ENCODE assay signal across 8 mouse cellular contexts in the genomic region with DNA sequence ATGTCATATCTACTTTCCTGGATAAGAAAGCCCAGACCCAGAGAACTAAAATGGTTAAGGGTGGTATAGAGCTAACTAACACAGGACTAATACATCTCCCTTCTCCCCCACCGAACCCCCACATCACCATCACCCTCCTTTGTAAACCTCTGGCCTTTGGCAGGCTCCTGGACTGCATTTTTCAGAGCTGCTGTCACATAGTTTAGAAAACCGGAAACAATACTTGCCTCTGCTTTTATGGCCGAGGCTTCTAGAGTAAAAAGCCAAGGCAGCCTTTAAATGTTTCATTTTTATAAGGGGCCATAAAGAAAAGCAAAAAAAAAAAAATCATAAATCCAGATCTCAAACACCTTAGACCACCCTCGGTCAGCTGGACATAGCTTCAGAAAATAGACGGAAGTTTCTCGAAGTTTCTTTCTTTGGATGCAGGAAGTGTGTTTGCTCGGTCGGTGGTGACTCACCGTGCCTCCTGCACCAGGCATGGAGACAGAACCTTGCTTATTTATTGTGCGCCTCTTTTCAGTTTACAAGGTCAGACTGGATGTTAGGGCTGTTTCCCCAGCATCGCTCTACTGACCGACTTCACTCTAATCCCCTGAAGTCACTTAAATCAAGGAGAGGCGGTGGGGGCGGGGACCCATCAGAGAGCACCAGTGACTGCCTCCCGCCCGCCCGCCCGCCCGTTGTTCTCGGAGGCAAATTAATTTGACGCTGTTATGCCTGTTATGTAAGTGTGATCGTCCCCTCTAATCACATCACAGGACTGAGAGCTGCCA.
DNase-seq lines count a peak whose midpoint lies in the region; ATAC-seq lines count a peak whose summit lies in the region.

No protein-coding gene starts in this region.

- ATAC-seq in forebrain, embryonic 11.5 days (replicated peaks; ENCODE audit: low FRiP score): no peak
- ATAC-seq in liver, embryonic 16.5 days (ENCODE audit: low read depth): no peak
- ATAC-seq in neural tube, embryonic 11.5 days (ENCODE audit: insufficient read depth, low FRiP score, low TSS enrichment): no peak; the same call in 1 of the 2 replicates

- H3K4me1 ChIP-seq in forebrain, embryonic 11.5 days (replicated peaks; ENCODE audit: control insufficient read depth, insufficient read depth, low read length): peaks cover 3% of the 10 kb centered on the region
- H3K4me1 ChIP-seq in liver, embryonic 16.5 days (ENCODE audit: control insufficient read depth, low read depth, low read length): no peaks in the 10 kb centered on the region
- peaks cover 5% of the 10 kb centered on the region; the same call in 1 of the 2 replicates for H3K4me1 ChIP-seq in neural tube, embryonic 11.5 days (ENCODE audit: control insufficient read depth, insufficient read depth, low read length)

- peak overlapping the region; percentile 40; the same call in 1 of the 2 replicates for H3K4me2 ChIP-seq in forebrain, embryonic 11.5 days (ENCODE audit: low read depth, low read length, severe bottlenecking)
- peak overlapping the region; percentile 30 for H3K4me2 ChIP-seq in liver, embryonic 16.5 days (ENCODE audit: low read depth, low read length)
- H3K4me2 ChIP-seq in neural tube, embryonic 11.5 days (ENCODE audit: low read depth): peak overlapping the region; percentile 33

- H3K27me3 ChIP-seq in forebrain, embryonic 11.5 days (ENCODE audit: control insufficient read depth, insufficient read depth, low read length): no peaks in the 10 kb centered on the region
- H3K27me3 ChIP-seq in liver, embryonic 16.5 days (ENCODE audit: control insufficient read depth, insufficient read depth, low read depth, low read length): 0 out of 2 replicates have a peak, but pooled peaks cover 2% of the 10 kb centered on the region
- no peaks in the 10 kb centered on the region for H3K27me3 ChIP-seq in neural tube, embryonic 11.5 days (ENCODE audit: control insufficient read depth, insufficient read depth, low read length)

- no peak overlapping the region for H3K9ac ChIP-seq in forebrain, embryonic 11.5 days (ENCODE audit: low read length)
- H3K9ac ChIP-seq in liver, embryonic 16.5 days (ENCODE audit: low read depth, low read length): no peak overlapping the region
- no peak overlapping the region for H3K9ac ChIP-seq in neural tube, embryonic 11.5 days (ENCODE audit: low read length)

- H3K4me3 ChIP-seq in forebrain, embryonic 11.5 days (ENCODE audit: low read depth, low read length): peak overlapping the region; percentile 6; the same call in 1 of the 2 replicates
- no peak overlapping the region; the same call in 1 of the 2 replicates for H3K4me3 ChIP-seq in liver, embryonic 16.5 days (ENCODE audit: low read depth, low read length)
- H3K4me3 ChIP-seq in neural tube, embryonic 11.5 days (ENCODE audit: low read depth, low read length): no peak overlapping the region

- H3K27ac ChIP-seq in forebrain, embryonic 11.5 days (ENCODE audit: low read depth, low read length): no peak overlapping the region
- no peak overlapping the region for H3K27ac ChIP-seq in liver, embryonic 16.5 days (ENCODE audit: low read length)
- H3K27ac ChIP-seq in neural tube, embryonic 11.5 days (ENCODE audit: low read depth, low read length): no peak overlapping the region

- WGBS in forebrain, embryonic 11.5 days: 17% methylated on average over 22 of the region's 22 CpGs
- 6% methylated on average over 22 of the region's 22 CpGs for WGBS in liver, embryonic 16.5 days (ENCODE audit: insufficient replicate concordance)
- 10% methylated on average over 22 of the region's 22 CpGs for WGBS in neural tube, embryonic 11.5 days

- intact Hi-C loops in heart, postnatal 10 days (cut with DNase I): loop anchor here (2.0 kb wide), 1 partner anchor 170 kb away; no protein-coding TSS in a partner anchor

- H3K36me3 ChIP-seq in forebrain, embryonic 11.5 days (ENCODE audit: control insufficient read depth, insufficient read depth, low read length): no peaks in the 10 kb centered on the region
- H3K36me3 ChIP-seq in liver, embryonic 16.5 days (ENCODE audit: control insufficient read depth, insufficient read depth): no peaks in the 10 kb centered on the region
- no peaks in the 10 kb centered on the region for H3K36me3 ChIP-seq in neural tube, embryonic 11.5 days (ENCODE audit: control insufficient read depth, insufficient read depth, low read length)

- peak; percentile 4 to 7 for DNase-seq in B cell, adult 2 months
- DNase-seq in adrenal gland, postnatal 25 days: peak; percentile 61
- DNase-seq in forebrain, embryonic 11.5 days (ENCODE audit: low spot score): peak; percentile 59
- peak; percentile 73 to 76 for DNase-seq in heart, postnatal 10 days
- DNase-seq in kidney, postnatal 25 days: peak; percentile 80 to 86
- DNase-seq in neural tube, embryonic 11.5 days (ENCODE audit: low spot score): peak; percentile 43
- peak; percentile 36 to 54 for DNase-seq in urinary bladder, postnatal 36 days (ENCODE audit: low spot score in 2 of 2)

- H3K9me3 ChIP-seq in forebrain, embryonic 11.5 days (ENCODE audit: control insufficient read depth, low read length): no peaks in the 10 kb centered on the region
- no peaks in the 10 kb centered on the region for H3K9me3 ChIP-seq in liver, embryonic 16.5 days (replicated peaks; ENCODE audit: control insufficient read depth, low read length)
- no peaks in the 10 kb centered on the region for H3K9me3 ChIP-seq in neural tube, embryonic 11.5 days (ENCODE audit: control insufficient read depth, low read length)

Comparison
In these comparisons a context has a peak if more than half of its experiments do, and no peak if none do; other contexts are left out.
1. DNase-seq: peak in every context shown above with its lines; median percentile 83 in kidney, postnatal 25 days; 74 in heart, postnatal 10 days; 61 in adrenal gland, postnatal 25 days; 59 in forebrain, embryonic 11.5 days; 45 in urinary bladder, postnatal 36 days; 43 in neural tube, embryonic 11.5 days; 6 in B cell, adult 2 months.